In the genomic region with DNA sequence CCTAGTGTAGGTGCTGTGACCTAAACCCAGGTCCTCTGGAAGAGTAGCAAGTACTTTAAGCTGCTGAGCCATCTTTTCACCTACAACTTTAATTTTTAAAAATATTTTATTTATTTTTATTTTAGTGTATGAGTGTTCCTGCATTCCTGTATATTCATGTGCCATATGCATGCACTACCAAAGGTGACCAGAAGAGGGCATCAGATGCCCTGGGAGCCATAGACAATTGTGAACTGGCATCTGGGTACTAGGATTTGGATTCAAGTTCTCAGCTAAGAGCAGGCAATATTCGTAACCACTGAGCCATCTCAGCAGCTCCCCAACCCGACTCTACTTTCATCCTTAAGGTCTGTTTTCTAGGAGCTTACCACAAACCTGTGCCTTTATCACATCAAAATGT, we compare ENCODE assay signal across 8 mouse cellular contexts. TPM values are rescaled to one million over a fixed set of nuclear protein-coding genes. Genes with fewer than 3 reads are reported as not detected.
DNase-seq lines count a peak whose midpoint lies in the region; ATAC-seq and TF ChIP-seq lines count a peak whose summit lies in the region.

No protein-coding gene starts in this region.

- H3K9me3 ChIP-seq in kidney, embryonic 15.5 days (replicated peaks): no peaks in the 10 kb centered on the region
- H3K9me3 ChIP-seq in CH12.LX (replicated peaks; ENCODE audit: low read length): no peaks in the 10 kb centered on the region

- H3K4me1 ChIP-seq in kidney, embryonic 15.5 days: no peaks in the 10 kb centered on the region
- H3K4me1 ChIP-seq in CH12.LX (ENCODE audit: control insufficient read depth in 1 of 2, insufficient read depth in 2 of 2): peaks cover 11 to 40% of the 10 kb centered on the region in 2 experiments

- H3K36me3 ChIP-seq in kidney, embryonic 15.5 days: peaks cover 100% of the 10 kb centered on the region
- H3K36me3 ChIP-seq in CH12.LX (replicated peaks in 1 of 2; ENCODE audit: control insufficient read depth in 1 of 2, insufficient read depth in 1 of 2, low read length in 1 of 2): peaks cover 95 to 100% of the 10 kb centered on the region in 2 experiments

- WGBS in kidney, embryonic 15.5 days: 91% methylated on average over 2 of the region's 2 CpGs
- WGBS in large intestine, adult 2 months: 80% methylated on average over 2 of the region's 2 CpGs

- TF ChIP-seq EP300 in CH12.LX (IDR thresholded peaks at IDR 0.05; ENCODE audit: low read length): no peak

- TF ChIP-seq POLR2A in CH12.LX (IDR thresholded peaks at IDR 0.05; ENCODE audit: low read depth, low read length): no peak

- no peak overlapping the region for H3K27ac ChIP-seq in kidney, embryonic 15.5 days
- no peak overlapping the region for H3K27ac ChIP-seq in CH12.LX (ENCODE audit: insufficient read depth, low read depth)

- in situ Hi-C loops in CH12.LX (cut with MboI; ENCODE audit: low pct_ligation_motif_present, low pct_unique_long_range_greater_than_20kb, low sequenced_read_pairs): no loop called here

- peak; percentile 47 for TF ChIP-seq RAD21 in CH12.LX (IDR thresholded peaks at IDR 0.05; ENCODE audit: low read depth, low read length)

- H3K27me3 ChIP-seq in kidney, embryonic 15.5 days: no peaks in the 10 kb centered on the region
- H3K27me3 ChIP-seq in CH12.LX (replicated peaks): no peaks in the 10 kb centered on the region

- H3K4me2 ChIP-seq in kidney, embryonic 15.5 days: no peak overlapping the region
- no peak overlapping the region for H3K4me2 ChIP-seq in CH12.LX (ENCODE audit: insufficient read depth, low read depth, poor library complexity, severe bottlenecking)

- TF ChIP-seq CTCF in CH12.LX (conservative IDR thresholded peaks at IDR 0.05 in 1 of 2, IDR thresholded peaks at IDR 0.05 in 1 of 2; ENCODE audit: low read depth in 2 of 2, low read length in 2 of 2): peak; percentile 70 to 77

- dilution Hi-C loops in CH12.LX (cut with MboI; ENCODE audit: extremely low pct_ligation_motif_present, extremely low pct_unique_long_range_greater_than_20kb, low sequenced_read_pairs): no loop called here

- no peaks in the 10 kb centered on the region for H3K79me2 ChIP-seq in CH12.LX (replicated peaks; ENCODE audit: control insufficient read depth, extremely low read depth, insufficient read depth, poor library complexity, severe bottlenecking)

- no peak overlapping the region for H3K4me3 ChIP-seq in kidney, embryonic 15.5 days (replicated peaks)
- no peak overlapping the region for H3K4me3 ChIP-seq in CH12.LX (replicated peaks in 1 of 3; ENCODE audit: low read depth in 2 of 3, low read length in 2 of 3, poor library complexity in 1 of 3)

- H3K9ac ChIP-seq in kidney, embryonic 15.5 days: no peak overlapping the region
- no peak overlapping the region for H3K9ac ChIP-seq in CH12.LX (ENCODE audit: insufficient read depth, low read depth)

- ATAC-seq in kidney, embryonic 15.5 days (replicated peaks; ENCODE audit: low FRiP score): no peak
- ATAC-seq in activated CD4-positive, CD25-positive, alpha-beta regulatory T cell, adult 4 months: no peak

- peak; percentile 59 for DNase-seq in kidney, adult 18-20 months
- peak; percentile 61 for DNase-seq in CH12.LX (ENCODE audit: extremely low read depth)
- DNase-seq in R1 (ENCODE audit: low read depth, low spot score): peak; percentile 51
- DNase-seq in embryo, embryonic 10.5 days (ENCODE audit: low spot score): peak; percentile 75
- DNase-seq in large intestine, adult 2 months (ENCODE audit: low read depth, low spot score): peak; percentile 25
- peak; percentile 78 for DNase-seq in naive thymus-derived CD4-positive, alpha-beta T cell, adult 2 months (ENCODE audit: low read depth)

TF ChIP-seq in CH12.LX, 34 proteins besides CTCF, POLR2A, EP300 and RAD21:
- TF ChIP-seq ETS1 (conservative IDR thresholded peaks at IDR 0.05; ENCODE audit: low read depth, low read length) (no peak), SMC3 (IDR thresholded peaks at IDR 0.05; ENCODE audit: low read depth, low read length) (peak; percentile 44; the same call in 1 of the 2 replicates)
TF ChIP-seq in CH12.LX: peak in this region for 1.

RNA-seq across cellular contexts. Expression of a gene that starts 32.7 kb away (rescaled TPM):
- polyA plus RNA-seq in kidney, embryonic 15.5 days (2015; fragmentation: Nextera tagmentation; extraction: Ambion mirVana): 28.2 and 30.6 TPM in 2 replicates
- total RNA-seq in CH12.LX (2012; rRNA removed): 44.6 and 48.4 TPM in 2 replicates
- total RNA-seq in CH12.LX (2014; rRNA removed): 18.4 and 20.2 TPM in 2 replicates
- polyA plus RNA-seq in CH12.LX (2012; ENCODE audit: insufficient read length, low read depth): 37.9 and 46.8 TPM in 2 replicates
- 23.6 and 30.3 TPM in 2 replicates for polyA plus RNA-seq in large intestine, adult 2 months (2012; rRNA removed)
- 10 to 100 TPM; 17.8 to 21.3 TPM for polyA plus RNA-seq in activated CD4-positive, CD25-positive, alpha-beta regulatory T cell, adult 4 months (2017; shearing (Covaris generic))

RNA-seq across cellular contexts. Expression of a gene that starts 32.8 kb away (rescaled TPM):
- polyA plus RNA-seq in kidney, embryonic 15.5 days (2015; fragmentation: Nextera tagmentation; extraction: Ambion mirVana): 9.3 and 10.1 TPM in 2 replicates
- total RNA-seq in CH12.LX (2012; rRNA removed) (2.8 and 4.8 TPM in 2 replicates), CH12.LX (2014; rRNA removed) (1.4 and 1.8 TPM in 2 replicates)
- 2.8 and 3.4 TPM in 2 replicates for polyA plus RNA-seq in CH12.LX (2012; ENCODE audit: insufficient read length, low read depth)
- polyA plus RNA-seq in large intestine, adult 2 months (2012; rRNA removed): 10.4 and 16.5 TPM in 2 replicates
- polyA plus RNA-seq in activated CD4-positive, CD25-positive, alpha-beta regulatory T cell, adult 4 months (2017; shearing (Covaris generic)): 1 to 10 TPM; 4.6 TPM

Comparison
In these comparisons a context has a peak if more than half of its experiments do, and no peak if none do; other contexts are left out.
1. DNase-seq: peak in every context shown above with its lines; median percentile 78 in naive thymus-derived CD4-positive, alpha-beta T cell, adult 2 months; 75 in embryo, embryonic 10.5 days; 61 in CH12.LX; 59 in kidney, adult 18-20 months; 51 in R1; 25 in large intestine, adult 2 months.